Mouse (Mus musculus): ENCODE data around the gene Tmem40. TPM values are rescaled to one million over a fixed set of nuclear protein-coding genes. Genes with fewer than 3 reads are reported as not detected.

Tmem40 gene
- polyA plus RNA-seq, 1 experiment, result 0.37 TPM

- H3K79me2 ChIP-seq (ENCODE audit: control insufficient read depth, insufficient read depth), result no peaks in the 10 kb centered on the region
- no peaks in the 10 kb centered on the region for H3K27me3 ChIP-seq (ENCODE audit: control insufficient read depth, insufficient read depth, insufficient read length)
- TF ChIP-seq TCF12 (IDR thresholded peaks at IDR 0.05; ENCODE audit: insufficient read depth, poor library complexity, severe bottlenecking), result peak; percentile 51
- no peak for TF ChIP-seq REST (IDR thresholded peaks at IDR 0.05; ENCODE audit: insufficient read depth, insufficient read length)
- TF ChIP-seq TCF3 (IDR thresholded peaks at IDR 0.05; ENCODE audit: insufficient read length, low read depth), result peak; percentile 69
- no peak for TF ChIP-seq USF1 (IDR thresholded peaks at IDR 0.05; ENCODE audit: low read depth)
- no peak for TF ChIP-seq CEBPB (IDR thresholded peaks at IDR 0.05; ENCODE audit: insufficient read depth, poor library complexity, severe bottlenecking)
- TF ChIP-seq SRF (IDR thresholded peaks at IDR 0.05; ENCODE audit: control insufficient read depth, insufficient read length, low read depth), result no peak
- no peak for TF ChIP-seq MAX (IDR thresholded peaks at IDR 0.05; ENCODE audit: low read depth)
- TF ChIP-seq POLR2AphosphoS2 (IDR thresholded peaks at IDR 0.05; ENCODE audit: insufficient read length, low read depth), result no peak
- TF ChIP-seq MYOD1 (IDR thresholded peaks at IDR 0.05; ENCODE audit: control insufficient read depth in 1 of 3, insufficient read length in 2 of 3, low read depth in 2 of 3), result peak; percentile 61 to 90 (median 89)
- peak; percentile 33 to 91 (median 85) for TF ChIP-seq MYOG (IDR thresholded peaks at IDR 0.05; ENCODE audit: control insufficient read depth in 1 of 3, insufficient read depth in 1 of 3, insufficient read length in 2 of 3, low read depth in 2 of 3)
- no peak for TF ChIP-seq E2F4 (IDR thresholded peaks at IDR 0.05; ENCODE audit: insufficient read depth)
- H3K36me3 ChIP-seq (ENCODE audit: control insufficient read depth, insufficient read depth), result no peaks in the 10 kb centered on the region
- no peak overlapping the region for H3ac ChIP-seq (ENCODE audit: control insufficient read depth, insufficient read length)
- no peak overlapping the region for H3K4me2 ChIP-seq (ENCODE audit: low read depth)
- H3K4me3 ChIP-seq, result no peak overlapping the region
Measured at GRCm38 (mm10) chr6:115760982-115761381, 1.2 kb downstream of the Tmem40 start.

GRCm38 (mm10) chr6:115760137-115760536 lies 2.1 kb downstream of the Tmem40 start:
- no peak for TF ChIP-seq MAX (IDR thresholded peaks at IDR 0.05; ENCODE audit: low read depth)
- TF ChIP-seq POLR2A (IDR thresholded peaks at IDR 0.05; ENCODE audit: insufficient read length, low read depth), result no peak
- no peak for TF ChIP-seq MYOG (IDR thresholded peaks at IDR 0.05; ENCODE audit: control insufficient read depth in 1 of 3, insufficient read depth in 1 of 3, insufficient read length in 2 of 3, low read depth in 2 of 3)
- TF ChIP-seq CEBPB (IDR thresholded peaks at IDR 0.05; ENCODE audit: insufficient read depth, poor library complexity, severe bottlenecking), result no peak
- TF ChIP-seq MYOD1 (IDR thresholded peaks at IDR 0.05; ENCODE audit: control insufficient read depth in 1 of 3, insufficient read length in 2 of 3, low read depth in 2 of 3), result no peak
- no peak for TF ChIP-seq REST (IDR thresholded peaks at IDR 0.05; ENCODE audit: insufficient read depth, insufficient read length)
- no peak for TF ChIP-seq E2F4 (IDR thresholded peaks at IDR 0.05; ENCODE audit: insufficient read depth)
- no peak for TF ChIP-seq TCF12 (IDR thresholded peaks at IDR 0.05; ENCODE audit: insufficient read depth, poor library complexity, severe bottlenecking)
- TF ChIP-seq USF1 (IDR thresholded peaks at IDR 0.05; ENCODE audit: low read depth), result no peak
- TF ChIP-seq SRF (IDR thresholded peaks at IDR 0.05; ENCODE audit: control insufficient read depth, insufficient read length, low read depth), result no peak
- TF ChIP-seq TCF3 (IDR thresholded peaks at IDR 0.05; ENCODE audit: insufficient read length, low read depth), result no peak
- TF ChIP-seq POLR2AphosphoS2 (IDR thresholded peaks at IDR 0.05; ENCODE audit: insufficient read length, low read depth), result no peak
- H3K36me3 ChIP-seq (ENCODE audit: control insufficient read depth, insufficient read depth), result no peaks in the 10 kb centered on the region
- no peaks in the 10 kb centered on the region for H3K27me3 ChIP-seq (ENCODE audit: control insufficient read depth, insufficient read depth, insufficient read length)
- H3ac ChIP-seq (ENCODE audit: control insufficient read depth, insufficient read length), result no peak overlapping the region
- H3K79me2 ChIP-seq (ENCODE audit: control insufficient read depth, insufficient read depth), result no peaks in the 10 kb centered on the region
- no peak overlapping the region for H3K4me2 ChIP-seq (ENCODE audit: low read depth)
- no peak overlapping the region for H3K4me3 ChIP-seq

- no peaks in the 10 kb centered on the region for H3K27me3 ChIP-seq (ENCODE audit: control insufficient read depth, insufficient read depth, insufficient read length)
- no peak for TF ChIP-seq E2F4 (IDR thresholded peaks at IDR 0.05; ENCODE audit: insufficient read depth)
- no peak for TF ChIP-seq TCF12 (IDR thresholded peaks at IDR 0.05; ENCODE audit: insufficient read depth, poor library complexity, severe bottlenecking)
- no peak for TF ChIP-seq POLR2A (IDR thresholded peaks at IDR 0.05; ENCODE audit: insufficient read length, low read depth)
- no peaks in the 10 kb centered on the region for H3K36me3 ChIP-seq (ENCODE audit: control insufficient read depth, insufficient read depth)
- no peaks in the 10 kb centered on the region for H3K79me2 ChIP-seq (ENCODE audit: control insufficient read depth, insufficient read depth)
- no peak overlapping the region for H3K4me3 ChIP-seq
- H3ac ChIP-seq (ENCODE audit: control insufficient read depth, insufficient read length), result no peak overlapping the region
- H3K4me2 ChIP-seq (ENCODE audit: low read depth), result no peak overlapping the region
Measured at GRCm38 (mm10) chr6:115759461-115759860, 2.7 kb downstream of the Tmem40 start.

- Histone ChIP-seq H3K4me3 (no peak overlapping the region), H3K27me3 (ENCODE audit: control insufficient read depth, insufficient read depth, insufficient read length) (no peaks in the 10 kb centered on the region), H3ac (ENCODE audit: control insufficient read depth, insufficient read length) (no peak overlapping the region), H3K36me3 (ENCODE audit: control insufficient read depth, insufficient read depth) (no peaks in the 10 kb centered on the region), H3K4me2 (ENCODE audit: low read depth) (no peak overlapping the region), H3K79me2 (ENCODE audit: control insufficient read depth, insufficient read depth) (no peaks in the 10 kb centered on the region)
- no peak for TF ChIP-seq TCF3 (IDR thresholded peaks at IDR 0.05; ENCODE audit: insufficient read length, low read depth)
- no peak for TF ChIP-seq MYOD1 (IDR thresholded peaks at IDR 0.05; ENCODE audit: control insufficient read depth in 1 of 3, insufficient read length in 2 of 3, low read depth in 2 of 3)
- no peak for TF ChIP-seq CEBPB (IDR thresholded peaks at IDR 0.05; ENCODE audit: insufficient read depth, poor library complexity, severe bottlenecking)
Measured at GRCm38 (mm10) chr6:115758981-115759435, 3.2 kb downstream of the Tmem40 start.

GRCm38 (mm10) chr6:115755536-115755935 lies 6.7 kb downstream of the Tmem40 start:
- peaks cover 4% of the 10 kb centered on the region for H3K27me3 ChIP-seq (ENCODE audit: control insufficient read depth, insufficient read depth, insufficient read length)
- H3K79me2 ChIP-seq (ENCODE audit: control insufficient read depth, insufficient read depth), result no peaks in the 10 kb centered on the region
- TF ChIP-seq E2F4 (IDR thresholded peaks at IDR 0.05; ENCODE audit: insufficient read depth), result no peak
- no peak for TF ChIP-seq USF1 (IDR thresholded peaks at IDR 0.05; ENCODE audit: low read depth)
- TF ChIP-seq MAX (IDR thresholded peaks at IDR 0.05; ENCODE audit: low read depth), result no peak
- TF ChIP-seq SRF (IDR thresholded peaks at IDR 0.05; ENCODE audit: control insufficient read depth, insufficient read length, low read depth), result no peak
- TF ChIP-seq POLR2A (IDR thresholded peaks at IDR 0.05; ENCODE audit: insufficient read length, low read depth), result no peak
- no peak for TF ChIP-seq MYOD1 (IDR thresholded peaks at IDR 0.05; ENCODE audit: control insufficient read depth in 1 of 3, insufficient read length in 2 of 3, low read depth in 2 of 3)
- TF ChIP-seq TCF12 (IDR thresholded peaks at IDR 0.05; ENCODE audit: insufficient read depth, poor library complexity, severe bottlenecking), result no peak
- TF ChIP-seq REST (IDR thresholded peaks at IDR 0.05; ENCODE audit: insufficient read depth, insufficient read length), result no peak
- no peak for TF ChIP-seq POLR2AphosphoS2 (IDR thresholded peaks at IDR 0.05; ENCODE audit: insufficient read length, low read depth)
- no peak for TF ChIP-seq CEBPB (IDR thresholded peaks at IDR 0.05; ENCODE audit: insufficient read depth, poor library complexity, severe bottlenecking)
- TF ChIP-seq TCF3 (IDR thresholded peaks at IDR 0.05; ENCODE audit: insufficient read length, low read depth), result no peak
- no peak for TF ChIP-seq MYOG (IDR thresholded peaks at IDR 0.05; ENCODE audit: control insufficient read depth in 1 of 3, insufficient read depth in 1 of 3, insufficient read length in 2 of 3, low read depth in 2 of 3)
- H3K4me3 ChIP-seq, result no peak overlapping the region
- no peak overlapping the region for H3ac ChIP-seq (ENCODE audit: control insufficient read depth, insufficient read length)
- no peaks in the 10 kb centered on the region for H3K36me3 ChIP-seq (ENCODE audit: control insufficient read depth, insufficient read depth)
- no peak overlapping the region for H3K4me2 ChIP-seq (ENCODE audit: low read depth)
